Comparison of ENCODE assay signal across 1 mouse cellular context in genomic region chr8:120642031-120642662, GRCm38 (mm10).
TF ChIP-seq lines count a peak whose summit lies in the region.

No protein-coding gene starts in this region.

TF ChIP-seq in CH12.LX, 34 proteins besides CTCF, POLR2A, EP300 and RAD21:
- TF ChIP-seq MXI1 (IDR thresholded peaks at IDR 0.05; ENCODE audit: low read depth, low read length): no peak
- no peak for TF ChIP-seq SMC3 (IDR thresholded peaks at IDR 0.05; ENCODE audit: low read depth, low read length)
- TF ChIP-seq MAZ (IDR thresholded peaks at IDR 0.05; ENCODE audit: low read depth, low read length): no peak
- TF ChIP-seq POLR2AphosphoS2 (IDR thresholded peaks at IDR 0.05; ENCODE audit: low read depth, low read length): no peak
- TF ChIP-seq TBP (conservative IDR thresholded peaks at IDR 0.05; ENCODE audit: low read depth, low read length): no peak
- no peak for TF ChIP-seq ZNF384 (IDR thresholded peaks at IDR 0.05; ENCODE audit: low read depth, low read length)
- no peak for TF ChIP-seq USF1 (IDR thresholded peaks at IDR 0.05; ENCODE audit: low read depth, low read length)
- no peak for TF ChIP-seq USF2 (conservative IDR thresholded peaks at IDR 0.05; ENCODE audit: low read depth, low read length)
- TF ChIP-seq CHD2 (IDR thresholded peaks at IDR 0.05; ENCODE audit: low read length): no peak
- no peak for TF ChIP-seq UBTF (IDR thresholded peaks at IDR 0.05; ENCODE audit: low read depth, low read length)
- no peak for TF ChIP-seq MAFK (IDR thresholded peaks at IDR 0.05; ENCODE audit: insufficient replicate concordance, low read length)
- TF ChIP-seq ELF1 (IDR thresholded peaks at IDR 0.05; ENCODE audit: low read depth, low read length): no peak
- TF ChIP-seq JUN (IDR thresholded peaks at IDR 0.05; ENCODE audit: insufficient read depth, low read depth, low read length): no peak
- TF ChIP-seq BHLHE40 (IDR thresholded peaks at IDR 0.05; ENCODE audit: low read depth, low read length): no peak
- TF ChIP-seq TCF12 (IDR thresholded peaks at IDR 0.05; ENCODE audit: low read depth, low read length): no peak
- no peak for TF ChIP-seq ZKSCAN1 (IDR thresholded peaks at IDR 0.05; ENCODE audit: borderline replicate concordance, low read depth, low read length)
- TF ChIP-seq CHD1 (IDR thresholded peaks at IDR 0.05; ENCODE audit: low read depth, low read length): no peak
- TF ChIP-seq RCOR1 (conservative IDR thresholded peaks at IDR 0.05; ENCODE audit: low read depth, low read length): no peak
- TF ChIP-seq E2F4 (IDR thresholded peaks at IDR 0.05; ENCODE audit: insufficient replicate concordance, low read depth, low read length): no peak
